Mouse (Mus musculus) lung, postnatal 25 days (tissue): ENCODE results near the gene Hyou1.
"Not testable (repeated sequence)": the region's sequence is repeated elsewhere in the genome, so short reads cannot be mapped to it uniquely, and the experiment has no call there.

Source experiments
- DNase-seq: peaks from one replicate; pipeline ENCODE4 v3.0.0; 2022; ENCODE audit warnings: low spot score

Hyou1 gene

DNA sequence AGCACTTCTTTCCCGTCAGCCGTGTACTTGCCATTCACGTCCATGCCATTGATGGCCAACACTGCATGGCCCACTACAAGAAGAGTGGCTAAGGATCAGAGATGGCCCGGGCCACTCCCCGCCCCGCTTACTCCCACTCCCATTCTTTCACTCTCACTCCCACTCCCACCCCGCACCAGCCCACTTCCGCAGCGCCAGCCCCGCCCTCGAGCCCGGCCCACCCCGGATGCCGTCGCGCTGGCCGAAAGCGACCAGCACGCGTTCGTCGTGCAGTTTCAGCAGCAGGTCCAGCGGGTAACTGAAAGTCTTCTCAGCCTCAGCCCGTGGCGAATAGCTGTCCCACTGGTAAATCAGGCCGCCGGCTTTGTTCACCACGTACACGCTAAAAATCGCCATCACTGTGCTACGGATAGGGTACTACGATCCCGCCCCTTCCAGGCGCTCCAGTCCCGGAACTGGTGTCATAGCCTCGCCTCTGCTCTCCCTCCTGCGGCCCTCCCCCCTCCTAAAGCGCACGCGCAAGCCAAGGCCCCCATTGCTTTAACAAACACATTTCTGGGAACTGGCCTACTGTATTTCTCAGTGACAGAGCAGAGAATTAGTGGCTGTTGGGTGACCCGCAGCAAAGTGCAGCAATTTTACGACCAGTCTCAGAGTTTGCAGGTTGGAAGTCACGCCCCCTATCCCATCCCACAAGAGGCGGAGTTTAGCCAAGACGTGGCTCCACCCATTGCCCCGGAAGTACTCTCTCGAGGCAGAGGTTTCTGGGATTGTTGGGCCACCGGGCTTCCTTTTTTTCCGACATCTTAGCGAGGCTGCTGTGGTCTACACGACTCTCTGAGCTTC lies 27.8 kb downstream of the Hyou1 start, which contains the start of the genes Rps25 and Trappc4:
TSS of gene Rps25 (plus strand) at position 234 of the 846 bp plus-strand sequence.
TSS of gene Trappc4 (minus strand) at position 695 of the 846 bp plus-strand sequence.
- DNase-seq: peak; percentile 94

DNA sequence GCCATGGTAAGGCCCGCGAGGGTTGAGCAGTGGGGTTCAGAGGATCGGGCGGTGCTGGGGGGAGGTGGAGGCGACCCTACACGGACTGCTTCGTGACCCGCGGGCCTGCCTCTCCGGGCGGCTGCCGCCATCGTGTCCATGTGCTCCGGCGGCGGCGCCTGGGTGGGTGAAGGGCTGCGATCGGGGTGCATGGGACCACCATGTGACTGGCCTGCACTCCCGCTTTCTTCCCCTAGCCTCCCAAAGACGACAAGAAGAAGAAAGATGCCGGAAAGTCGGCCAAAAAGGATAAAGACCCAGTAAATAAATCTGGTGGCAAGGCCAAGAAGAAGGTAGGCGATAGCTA lies 28.4 kb downstream of the Hyou1 start:
- DNase-seq: no peak

DNA sequence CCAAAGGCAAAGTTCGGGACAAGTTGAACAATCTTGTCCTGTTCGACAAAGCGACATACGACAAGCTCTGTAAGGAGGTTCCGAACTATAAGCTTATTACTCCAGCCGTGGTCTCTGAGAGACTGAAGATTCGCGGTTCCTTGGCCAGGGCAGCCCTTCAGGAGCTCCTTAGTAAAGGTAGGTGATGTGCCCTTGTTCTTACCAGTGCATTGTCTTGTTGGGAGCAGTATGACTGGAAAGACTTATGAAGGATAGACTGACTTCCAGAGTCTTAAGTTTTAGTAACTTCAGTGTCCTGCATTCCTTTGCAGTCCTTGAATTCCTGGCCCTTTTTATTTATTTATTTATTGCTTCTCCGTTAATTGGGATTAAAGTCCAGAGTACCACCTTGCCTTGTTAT lies 29.4 kb downstream of the Hyou1 start:
- not testable (repeated sequence) for DNase-seq

DNA sequence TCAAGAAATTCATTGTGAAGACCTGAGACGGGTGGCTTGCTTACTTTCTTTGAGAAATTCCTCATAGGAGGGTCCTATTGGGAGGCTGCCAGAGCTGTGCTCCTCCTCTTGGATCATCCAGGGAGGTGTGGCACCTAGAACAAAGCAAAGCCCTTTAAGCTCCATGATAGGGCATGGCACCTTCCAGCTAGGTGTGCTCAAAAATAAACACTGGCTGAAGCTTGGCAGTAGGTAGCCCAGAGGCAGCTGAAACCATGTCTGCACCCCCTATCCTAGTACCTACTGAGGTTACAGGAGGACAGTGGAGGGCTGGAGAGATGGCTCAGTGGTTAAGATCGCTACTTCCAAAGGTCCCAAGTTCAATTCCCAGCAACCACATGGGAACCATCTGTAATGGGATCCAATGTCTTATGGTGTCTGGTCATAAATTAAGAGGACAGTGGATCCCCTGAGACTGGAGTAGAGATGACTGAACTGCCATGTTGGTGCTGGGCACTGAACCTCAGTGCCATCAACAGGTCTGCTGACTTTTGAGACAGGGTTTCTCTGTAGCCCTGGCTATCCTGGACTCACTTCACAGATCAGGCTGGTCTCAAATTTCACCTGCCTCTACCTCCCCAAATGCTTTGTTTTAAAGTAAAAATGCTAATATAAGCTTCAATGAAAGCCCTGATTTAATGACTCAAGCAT lies 31.5 kb downstream of the Hyou1 start:
- no peak for DNase-seq

DNA sequence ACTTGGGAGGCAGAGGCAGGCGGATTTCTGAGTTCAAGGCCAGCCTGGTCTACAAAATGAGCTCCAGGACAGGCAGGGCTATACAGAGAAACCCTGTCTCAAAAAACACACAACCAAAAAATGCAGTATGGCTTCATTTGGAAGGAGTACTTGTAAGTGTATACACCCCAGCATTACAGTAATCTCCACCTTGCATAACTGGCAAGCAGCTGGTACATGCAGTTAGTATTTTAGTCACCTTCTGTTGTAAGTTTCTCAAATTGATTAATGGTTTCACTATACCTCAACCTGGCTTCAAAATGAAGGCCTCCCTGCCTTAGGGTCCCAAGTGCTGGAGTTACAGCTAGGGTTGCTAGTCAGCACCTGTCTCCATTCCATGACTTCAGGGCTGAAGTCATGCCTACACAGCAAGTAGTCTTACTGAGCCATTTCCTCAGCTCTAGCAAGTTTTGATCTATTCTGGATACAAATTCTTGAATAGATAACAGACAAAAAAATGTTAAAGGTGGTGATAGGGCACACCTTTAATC lies 32.4 kb downstream of the Hyou1 start:
- DNase-seq: no peak

DNA sequence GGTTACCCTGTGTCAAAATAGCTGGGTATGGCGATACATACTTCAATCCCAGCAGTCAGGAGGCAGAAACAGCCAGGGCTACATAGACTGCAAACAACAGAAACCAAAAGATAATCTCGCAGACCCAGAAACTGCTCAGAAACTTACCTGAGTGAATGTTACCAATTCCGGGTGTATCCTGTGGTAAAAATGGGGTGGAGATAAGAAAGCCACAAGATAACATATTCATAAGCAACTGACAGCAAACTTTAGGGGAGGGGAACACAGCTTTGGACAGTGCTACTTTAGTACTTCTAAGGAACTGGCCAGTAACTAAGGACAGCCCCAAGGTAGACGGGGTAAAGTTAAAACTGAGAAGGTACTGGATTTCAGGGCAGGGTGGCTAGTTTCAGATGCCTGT lies 33.0 kb downstream of the Hyou1 start:
- no peak for DNase-seq

DNA sequence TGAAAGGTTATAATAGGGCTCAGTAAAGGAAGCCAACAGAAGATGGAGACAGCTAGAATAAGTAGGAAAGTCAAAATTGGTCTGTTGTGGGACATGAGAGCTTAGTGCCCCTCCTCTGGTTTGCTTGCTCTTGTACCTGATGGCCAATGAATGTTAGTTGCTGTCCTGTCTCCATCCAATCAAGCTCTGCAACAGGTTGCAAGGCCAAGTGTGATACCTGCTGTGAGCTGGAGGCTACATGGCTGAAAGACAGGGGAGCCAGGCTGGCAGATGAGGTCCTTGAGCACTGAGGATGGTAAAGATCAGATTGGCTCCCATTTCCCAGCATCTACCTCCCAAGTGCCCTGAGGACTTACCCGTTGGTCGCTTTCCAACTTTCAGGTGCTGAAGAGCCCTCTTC lies 33.5 kb downstream of the Hyou1 start:
- no peak for DNase-seq

DNA sequence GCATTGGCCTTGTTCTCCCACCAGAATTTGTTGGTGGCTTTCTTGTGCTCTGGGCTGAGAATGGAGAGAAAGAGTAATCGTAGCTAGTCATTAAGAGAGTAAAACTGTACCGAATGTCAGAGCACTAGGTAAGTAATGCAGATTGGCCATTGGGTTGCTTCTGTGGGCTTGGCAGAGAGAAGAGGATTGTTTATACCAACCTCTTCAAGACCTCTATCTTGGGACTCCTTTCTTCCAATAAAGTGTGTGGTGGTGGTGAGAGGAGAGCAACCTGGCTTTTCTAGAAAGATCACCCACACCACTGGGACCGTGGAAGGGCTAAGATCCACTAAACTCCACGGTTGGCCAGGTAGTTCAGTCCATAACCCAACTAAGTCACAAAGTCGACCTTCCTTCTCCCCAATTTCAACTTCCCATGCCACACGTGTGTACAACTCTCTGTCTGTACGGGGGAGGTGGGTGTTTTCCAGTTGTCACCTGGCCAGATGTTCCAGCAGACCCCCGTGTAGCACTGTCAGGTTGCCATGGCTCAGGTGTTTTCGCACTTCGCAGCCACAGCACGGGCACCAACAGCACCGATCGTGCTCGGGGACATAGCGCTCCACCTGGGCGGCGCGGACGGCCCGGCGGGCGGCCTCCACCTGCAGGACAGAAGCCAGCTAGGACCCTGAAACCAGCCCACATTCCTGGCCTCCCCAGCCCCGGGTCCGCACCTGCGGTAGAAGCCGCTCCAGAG lies 38.0 kb downstream of the Hyou1 start:
- no peak for DNase-seq

DNA sequence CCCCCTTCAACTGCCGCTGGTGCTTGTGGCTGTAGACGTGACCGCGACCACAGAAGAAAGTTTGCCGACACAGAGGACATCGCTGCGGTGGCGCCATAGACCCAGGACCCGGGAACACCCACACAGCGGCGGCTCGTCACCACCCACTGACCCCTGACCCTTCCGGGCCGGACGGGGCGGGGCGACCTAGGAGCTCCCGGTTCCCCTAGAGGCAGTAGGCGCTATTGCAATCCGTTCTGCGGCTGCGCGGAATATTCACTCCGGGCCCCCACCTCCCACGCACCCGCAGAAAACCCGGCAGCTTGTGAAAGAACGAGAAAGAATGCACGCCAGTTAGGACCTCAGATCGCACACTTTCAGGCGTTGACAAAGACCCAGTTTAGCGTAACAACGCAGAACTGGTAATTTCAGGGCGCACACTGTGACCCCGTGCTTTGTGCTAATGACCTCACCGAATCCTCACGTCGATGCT lies 38.6 kb downstream of the Hyou1 start:
- peak; percentile 95 for DNase-seq

DNA sequence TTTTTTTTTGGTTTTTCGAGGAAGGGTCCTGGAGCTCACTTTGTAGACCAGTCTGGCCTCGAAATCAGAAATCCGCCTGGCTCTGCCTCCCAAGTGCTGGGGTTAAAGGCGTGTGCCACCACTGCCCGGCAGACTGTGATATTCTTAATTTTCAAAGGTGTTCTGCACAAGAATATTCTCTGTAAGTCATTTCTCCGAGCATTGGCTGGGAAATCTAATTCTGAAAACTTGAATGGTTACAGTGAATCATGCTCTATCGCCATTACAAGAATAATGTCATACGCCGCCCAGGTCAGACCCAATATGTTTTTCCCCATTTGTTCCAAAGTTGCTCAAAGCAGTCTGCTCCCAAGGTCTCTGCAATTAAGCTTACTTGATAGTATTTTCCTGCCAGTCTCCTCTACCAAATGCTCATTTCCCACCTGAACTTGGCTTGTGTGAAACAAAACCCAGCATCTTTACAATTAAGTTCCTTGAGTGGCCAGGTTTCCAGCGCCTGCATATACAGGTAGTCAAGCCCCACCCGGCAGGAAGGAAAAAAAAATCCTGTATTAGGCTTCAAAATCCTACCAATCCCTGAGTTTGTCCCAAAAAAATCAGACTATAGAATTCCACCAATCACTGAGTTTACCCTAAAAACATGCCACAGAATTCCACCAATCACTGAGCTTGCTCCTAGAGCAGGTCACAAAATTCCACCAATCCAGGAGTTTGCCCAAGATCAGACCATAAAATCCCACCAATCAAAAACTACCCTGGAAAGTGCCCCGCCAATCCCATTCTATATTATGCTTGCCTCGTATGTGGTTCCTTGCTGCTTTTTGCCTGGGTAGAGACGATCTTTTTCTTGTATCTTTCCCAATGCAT lies 39.5 kb downstream of the Hyou1 start, which contains the start of gene Ccdc84:
TSS of gene Ccdc84 (minus strand) at position 51 of the 867 bp plus-strand sequence.
- DNase-seq: no peak

DNA sequence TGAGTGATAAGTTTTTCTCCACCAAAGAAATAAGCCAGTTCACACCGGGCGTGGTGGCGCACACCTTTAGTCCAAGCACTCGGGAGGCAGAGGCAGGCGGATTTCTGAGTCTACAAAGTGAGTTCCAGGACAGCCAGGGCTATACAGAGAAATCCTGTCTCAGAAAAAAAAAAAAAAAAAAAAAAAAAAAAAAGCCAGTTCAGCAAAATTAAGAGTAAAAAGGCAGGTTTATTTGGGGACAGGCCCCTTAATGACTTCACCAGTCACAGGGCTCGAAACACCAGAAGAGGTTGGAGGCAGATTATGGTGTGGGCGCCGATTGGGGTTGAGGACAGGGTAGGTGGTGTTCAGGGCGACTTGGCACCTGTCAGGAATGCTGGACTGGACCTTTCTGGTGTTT lies 40.4 kb downstream of the Hyou1 start:
- DNase-seq: not testable (repeated sequence)

DNA sequence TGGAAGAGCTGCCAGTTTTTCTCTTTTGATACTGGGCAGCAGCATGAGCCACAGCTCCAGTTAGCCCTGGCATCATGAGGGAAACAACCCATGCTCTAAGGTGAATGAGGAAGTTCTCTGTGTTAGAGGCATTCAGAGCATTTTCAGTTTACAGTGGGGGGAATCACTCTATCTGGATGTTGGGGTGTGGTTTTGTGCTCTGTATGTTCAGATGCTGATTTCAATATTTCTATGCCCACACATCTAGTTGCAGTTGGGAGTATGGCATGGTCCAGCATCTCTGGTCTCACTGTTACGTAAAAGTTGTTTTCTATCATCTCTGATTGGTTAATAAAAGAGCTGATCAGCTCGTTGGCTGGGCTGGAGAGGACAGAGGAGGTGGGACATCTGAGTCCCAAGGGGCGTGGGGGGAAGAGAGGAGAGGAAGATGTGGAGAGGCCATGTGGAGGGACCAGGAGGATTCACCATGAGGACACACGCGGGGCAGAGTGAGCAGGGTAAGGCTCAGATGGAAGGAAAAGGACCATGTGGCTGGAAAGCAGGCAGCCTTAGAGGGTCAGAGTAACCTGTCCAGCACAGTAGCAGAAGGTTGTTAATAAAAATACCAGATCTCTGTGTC lies 41.1 kb downstream of the Hyou1 start:
- DNase-seq: no peak

DNA sequence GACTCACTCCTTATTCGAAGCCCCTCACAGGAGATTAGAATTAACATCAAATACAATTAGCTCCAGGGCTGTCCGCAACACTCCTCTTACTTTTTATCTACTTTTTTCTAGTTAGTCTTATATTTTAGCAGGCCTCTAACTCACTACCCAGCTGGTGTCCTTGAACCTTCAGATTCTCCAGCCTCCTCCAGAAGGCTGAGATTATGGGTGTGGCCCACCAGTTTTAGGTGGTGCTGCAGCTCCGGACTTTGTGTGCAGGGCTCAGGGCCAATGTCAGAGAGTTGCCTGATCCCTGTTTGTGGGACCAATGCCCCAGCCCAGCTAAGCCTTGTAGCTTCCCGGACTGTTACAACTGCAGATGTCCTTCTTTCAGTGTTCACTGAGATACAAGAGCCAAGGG lies 44.3 kb downstream of the Hyou1 start:
- DNase-seq: no peak

DNA sequence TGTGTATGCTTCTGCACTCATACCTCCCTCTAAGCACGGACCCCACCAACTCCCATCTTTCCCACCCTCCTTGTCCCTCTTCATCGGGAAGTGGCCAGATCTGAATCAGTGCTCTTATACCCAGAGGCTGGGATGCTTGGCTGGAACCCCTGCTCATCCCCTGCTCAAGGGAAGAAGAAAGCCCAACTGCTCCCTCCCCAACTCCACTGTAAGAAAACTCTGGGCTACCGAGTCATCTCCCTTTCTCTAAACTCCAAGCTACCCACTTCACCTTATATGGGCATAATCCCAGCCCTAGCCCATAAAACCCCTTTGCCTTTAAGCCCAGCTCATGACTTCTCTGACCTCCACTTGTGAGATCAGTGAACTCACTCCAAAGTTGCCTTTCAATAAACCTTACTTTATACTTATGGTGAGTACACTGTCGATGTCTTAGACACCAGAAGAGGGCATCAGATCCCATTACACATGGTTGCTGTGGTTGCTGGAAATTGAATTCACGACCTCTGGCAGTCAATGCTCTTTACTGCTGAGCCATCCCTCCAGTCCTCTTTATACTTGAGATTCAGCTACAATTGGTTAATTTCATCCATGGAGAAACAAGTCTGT lies 53.4 kb downstream of the Hyou1 start:
- DNase-seq: no peak

DNA sequence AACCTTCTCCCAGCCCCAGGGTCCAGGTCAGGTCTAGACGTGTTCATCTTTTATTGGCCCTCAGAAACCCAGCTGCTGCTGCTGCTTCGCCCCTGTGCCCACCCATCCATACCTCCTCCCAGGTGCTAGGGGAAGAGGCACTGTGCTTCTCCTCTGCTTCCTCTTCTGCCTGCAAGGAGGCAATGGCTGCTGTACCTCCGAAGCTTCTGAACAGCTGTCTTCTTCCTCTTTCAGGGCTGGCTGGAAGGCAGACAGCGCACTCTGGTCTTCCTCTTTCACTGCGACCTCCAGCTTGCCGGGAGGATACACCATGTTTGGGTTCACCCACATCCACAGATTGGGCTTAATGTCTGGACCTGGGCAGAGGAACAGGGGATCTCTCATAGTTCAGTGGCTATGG lies 56.5 kb downstream of the Hyou1 start:
- peak; percentile 34 for DNase-seq

DNA sequence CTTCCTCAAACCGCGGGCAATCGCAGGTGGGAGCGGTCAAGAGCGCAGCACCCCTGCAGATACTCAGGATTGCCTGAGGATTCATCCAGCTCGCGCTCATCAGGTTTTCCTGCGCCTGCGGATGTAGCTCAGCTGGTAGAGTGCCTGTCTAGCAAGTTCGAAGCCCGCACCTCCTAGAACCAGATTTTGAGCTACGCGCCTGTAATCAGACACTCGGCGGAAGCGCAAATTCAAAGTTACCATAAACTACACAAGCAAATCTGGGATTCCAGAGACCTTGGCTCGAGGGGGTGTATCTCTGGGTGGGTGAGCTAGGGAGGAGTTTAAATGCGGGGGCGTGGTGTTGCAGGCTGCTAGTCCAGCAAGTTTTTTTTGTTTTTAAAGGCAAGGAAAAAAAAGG lies 61.7 kb downstream of the Hyou1 start, which contains the start of gene Foxr1:
TSS of gene Foxr1 (minus strand) at position 176 of the 400 bp plus-strand sequence.
- no peak for DNase-seq
